Mouse (Mus musculus) left cerebral cortex, adult 9 months (tissue): ENCODE measurements around the gene Wdtc1.

Source experiments
- DNase-seq, 2 experiments: peaks; one replicate each; pipeline ENCODE4 v3.0.0; 2022; ENCODE audit warnings: low spot score in 2 of 2

The Wdtc1 gene

DNA sequence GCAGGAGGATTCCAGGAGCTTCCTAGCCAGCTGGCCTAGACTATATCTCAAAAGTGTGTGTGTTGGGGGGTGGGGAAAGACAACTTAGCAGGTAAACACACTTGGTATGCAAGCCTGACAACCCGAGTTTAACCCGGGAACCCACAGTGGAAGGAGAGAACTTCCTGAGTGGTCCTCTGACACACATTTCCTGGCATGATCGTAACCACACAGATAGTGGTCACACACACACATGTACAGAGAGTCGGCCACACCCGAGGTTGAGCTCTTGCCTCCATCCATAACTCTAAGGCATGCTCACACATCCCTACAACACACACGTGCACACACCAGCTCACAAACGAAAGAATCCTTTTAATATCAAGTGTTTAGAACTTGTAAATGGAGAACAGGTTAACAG is 25.2 kb downstream of the Wdtc1 start:
- no peak for DNase-seq

DNA sequence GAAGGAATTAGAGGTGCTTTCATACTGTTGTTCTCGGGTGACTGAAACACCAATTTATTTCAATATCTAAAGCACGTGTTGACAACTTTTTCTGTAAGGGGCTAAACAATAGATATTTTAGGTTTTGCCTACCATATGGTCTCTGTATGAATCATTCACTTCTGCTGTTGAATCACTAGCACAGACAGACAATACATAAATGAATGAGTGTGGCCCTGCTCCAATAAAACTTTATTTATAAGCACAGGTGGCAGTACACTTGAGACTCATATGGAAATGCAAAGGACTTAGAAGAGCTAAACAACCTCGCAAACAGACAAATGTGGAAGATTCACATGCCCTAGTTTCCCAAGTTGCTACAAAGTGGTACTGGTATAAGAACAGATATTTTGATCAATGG is 33.6 kb downstream of the Wdtc1 start:
- DNase-seq, result no peak

DNA sequence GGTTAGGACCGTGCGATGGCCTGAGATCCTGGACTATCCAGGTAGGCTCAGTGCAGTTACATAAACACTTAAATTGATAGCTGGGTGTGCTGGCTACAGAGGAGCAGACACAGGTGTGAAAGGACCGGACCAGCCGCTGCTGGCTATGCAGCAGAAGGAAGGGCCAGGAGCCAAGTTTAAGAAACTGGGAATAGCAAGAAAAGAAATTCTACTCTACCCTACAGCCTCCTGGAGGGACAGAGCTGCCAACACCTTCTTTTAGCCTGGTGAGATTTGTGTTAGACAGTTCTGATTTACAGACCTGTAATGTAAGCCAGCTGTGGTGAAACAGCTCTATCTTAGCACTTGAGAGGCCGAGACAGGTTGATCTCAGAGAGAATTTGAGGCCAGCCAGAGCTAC is 37.3 kb downstream of the Wdtc1 start:
- DNase-seq, result no peak

DNA sequence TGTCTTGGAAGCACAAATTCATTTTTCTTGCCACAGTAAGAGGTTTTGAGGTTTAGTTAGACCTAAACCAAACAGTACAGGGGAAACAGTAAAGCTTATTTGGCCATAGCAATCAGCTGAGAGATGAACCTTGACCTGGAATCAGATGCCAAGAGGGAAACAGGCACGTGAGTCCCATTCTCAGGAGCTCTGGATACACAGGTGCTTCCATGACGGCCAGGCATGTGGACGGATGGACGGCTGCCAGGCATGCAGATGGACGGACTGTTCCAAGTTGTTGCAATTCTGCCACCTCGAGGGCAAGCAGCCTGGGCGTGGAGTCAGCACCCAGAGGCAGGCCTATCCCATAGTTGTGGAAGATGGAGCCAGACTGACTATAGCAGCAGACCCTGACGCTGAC is 38.4 kb downstream of the Wdtc1 start:
- DNase-seq, result no peak

DNA sequence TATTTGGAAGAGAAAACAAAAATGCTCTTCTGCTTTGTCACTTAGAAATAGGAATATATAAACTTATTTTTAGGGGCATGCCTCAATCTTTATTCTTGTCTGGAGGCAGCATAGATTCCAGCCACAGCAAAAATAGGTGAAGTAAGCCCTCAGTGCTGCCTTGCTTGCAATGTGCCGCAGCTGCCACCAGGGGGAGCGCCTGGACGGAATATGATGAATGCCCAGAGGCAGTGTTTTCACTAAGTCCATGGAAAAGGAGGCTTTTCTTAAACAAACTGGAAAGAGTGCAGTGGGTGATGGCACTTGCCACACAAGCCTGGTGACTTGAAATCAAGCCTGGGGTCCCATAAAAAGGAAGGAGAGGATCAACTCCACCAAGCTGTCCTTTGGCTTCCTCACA is 43.3 kb downstream of the Wdtc1 start:
- DNase-seq, result peak in 1 of 2 experiments; percentile 90

DNA sequence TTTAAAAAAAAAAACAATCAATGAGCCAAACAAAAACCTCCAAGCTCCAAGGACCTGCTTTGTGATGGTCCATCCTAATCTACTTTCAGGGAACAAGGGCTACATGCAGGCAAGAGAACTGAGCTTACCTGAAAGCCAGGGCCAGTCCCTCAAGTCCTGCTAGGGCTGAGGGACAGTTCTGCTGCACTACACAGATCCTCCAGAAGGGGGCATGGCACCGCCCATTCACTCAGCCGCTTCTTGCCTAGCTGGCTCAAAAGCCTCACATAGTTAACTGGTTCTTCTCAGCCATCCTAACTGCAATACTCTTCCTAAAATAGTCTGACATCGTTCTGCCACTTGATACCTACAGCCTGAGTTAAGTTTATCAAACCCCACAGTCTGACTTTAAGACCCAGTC is 46.0 kb downstream of the Wdtc1 start:
- DNase-seq, result peak in 1 of 2 experiments; percentile 69

DNA sequence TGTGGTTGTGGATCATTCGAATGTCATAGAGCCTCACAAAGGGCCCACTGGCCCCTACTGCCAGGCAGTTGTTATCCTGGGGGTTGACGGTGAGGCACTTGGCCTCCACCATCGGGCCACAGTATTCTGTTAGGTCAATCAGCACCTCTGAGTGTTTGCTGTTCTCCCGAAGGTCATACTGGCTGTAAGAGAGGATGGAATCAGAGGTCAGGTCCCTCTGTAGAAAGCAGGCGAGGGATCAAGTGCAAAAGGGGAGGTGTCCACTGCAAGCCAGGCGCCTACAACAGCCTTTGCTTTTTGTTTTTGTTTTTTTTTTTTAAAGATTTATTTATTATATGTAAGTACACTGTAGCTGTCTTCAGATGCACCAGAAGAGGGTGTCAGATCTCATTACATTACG is 47.5 kb downstream of the Wdtc1 start:
- no peak for DNase-seq

DNA sequence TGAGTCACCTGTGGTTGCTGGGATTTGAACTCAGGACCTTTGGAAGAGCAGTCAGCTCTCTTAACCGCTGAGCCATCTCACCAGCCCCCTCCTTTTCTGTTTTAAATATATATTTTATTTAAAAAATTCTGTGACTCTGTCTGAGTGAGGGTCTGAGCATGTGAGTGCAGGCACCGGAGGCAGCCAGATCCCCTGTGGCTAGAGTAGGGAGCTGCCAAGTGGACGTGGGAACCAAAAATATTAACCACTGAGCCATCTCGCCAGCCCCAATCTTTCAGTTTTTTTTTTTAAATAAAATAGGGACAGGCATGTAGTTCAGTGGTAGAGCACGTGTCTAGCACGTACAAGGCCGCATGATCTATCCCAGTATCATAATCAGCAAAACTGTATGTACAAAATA is 48.5 kb downstream of the Wdtc1 start:
- DNase-seq, result no peak

DNA sequence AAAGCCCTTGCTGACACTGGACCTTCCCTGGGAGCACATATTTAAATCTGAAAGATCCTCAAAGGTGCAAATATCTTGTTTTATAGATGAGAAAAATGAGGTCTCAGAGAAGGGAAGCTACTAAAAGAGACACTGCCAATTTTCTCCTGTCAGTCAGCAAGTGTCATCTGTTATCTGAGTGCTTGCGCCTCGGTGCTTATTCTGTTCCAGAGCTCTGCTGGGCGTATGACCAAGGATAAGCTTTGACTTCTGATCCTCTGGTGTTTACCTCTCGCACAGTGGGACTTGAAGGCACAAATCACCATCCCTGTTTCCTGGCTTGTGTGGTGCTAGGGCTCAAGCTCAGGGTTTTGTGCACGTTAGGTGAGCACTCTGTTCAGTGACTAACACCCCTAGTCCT is 50.6 kb downstream of the Wdtc1 start:
- DNase-seq, result no peak

DNA sequence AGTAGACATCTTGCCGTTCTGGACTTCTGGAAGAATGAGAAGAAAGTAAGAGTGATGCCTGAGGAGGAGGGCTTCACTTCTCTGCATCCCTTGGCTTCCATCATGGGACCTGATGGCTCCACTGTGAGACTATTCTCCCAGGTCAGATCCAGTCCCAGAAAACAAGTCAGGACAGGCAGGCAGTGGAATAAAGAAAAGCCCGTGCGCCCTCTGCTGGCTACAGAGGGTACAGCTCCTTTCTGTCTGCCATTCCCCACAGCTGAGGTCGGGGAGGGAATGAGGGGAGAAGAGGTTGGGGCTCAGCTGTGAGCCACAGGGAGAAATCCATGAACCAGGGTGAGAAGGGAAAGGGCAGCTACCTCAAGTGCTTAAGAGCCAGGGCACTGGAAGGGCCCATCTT is 51.5 kb downstream of the Wdtc1 start:
- peak in 1 of 2 experiments; percentile 73 for DNase-seq

DNA sequence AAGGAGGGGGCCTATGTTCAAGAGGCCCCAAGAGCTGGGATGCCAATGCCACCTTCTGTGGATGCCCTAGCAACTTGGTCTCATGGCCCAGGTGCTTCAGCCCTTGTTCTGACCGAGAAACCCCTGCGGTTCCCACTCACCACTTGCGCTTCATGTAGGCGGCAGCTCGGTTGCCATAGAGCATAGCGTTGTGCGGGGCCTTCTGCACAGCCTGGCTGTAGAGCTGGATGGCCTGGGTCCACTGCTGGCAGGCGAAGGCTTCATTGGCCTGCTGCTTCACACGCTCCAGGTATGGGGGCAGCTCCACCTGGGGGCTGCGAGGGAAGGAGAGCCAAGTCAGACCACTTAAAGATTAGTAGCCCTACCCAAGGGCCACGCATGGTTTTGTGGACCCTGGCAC is 52.9 kb downstream of the Wdtc1 start:
- DNase-seq, result no peak

DNA sequence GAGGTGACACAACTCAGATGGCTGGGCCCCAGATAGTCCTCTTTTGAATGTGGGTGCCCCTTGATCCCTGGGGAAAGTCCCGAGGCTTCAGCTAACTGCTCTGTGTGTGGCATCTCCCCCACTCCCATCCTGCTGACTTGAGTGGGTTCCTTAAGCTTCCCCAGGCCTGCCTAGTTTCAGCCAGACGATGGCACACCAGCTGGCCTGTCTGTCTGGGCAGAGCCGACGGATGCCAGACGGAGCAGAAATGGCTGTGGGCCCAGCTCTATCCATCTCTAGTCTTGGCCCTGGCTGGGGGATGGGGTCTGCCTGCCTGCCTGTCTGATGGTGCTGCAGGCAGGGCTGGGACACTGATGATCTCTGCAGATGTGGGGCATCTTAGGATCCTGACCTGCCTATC is 53.6 kb downstream of the Wdtc1 start:
- DNase-seq, result peak; percentile 54 to 75

DNA sequence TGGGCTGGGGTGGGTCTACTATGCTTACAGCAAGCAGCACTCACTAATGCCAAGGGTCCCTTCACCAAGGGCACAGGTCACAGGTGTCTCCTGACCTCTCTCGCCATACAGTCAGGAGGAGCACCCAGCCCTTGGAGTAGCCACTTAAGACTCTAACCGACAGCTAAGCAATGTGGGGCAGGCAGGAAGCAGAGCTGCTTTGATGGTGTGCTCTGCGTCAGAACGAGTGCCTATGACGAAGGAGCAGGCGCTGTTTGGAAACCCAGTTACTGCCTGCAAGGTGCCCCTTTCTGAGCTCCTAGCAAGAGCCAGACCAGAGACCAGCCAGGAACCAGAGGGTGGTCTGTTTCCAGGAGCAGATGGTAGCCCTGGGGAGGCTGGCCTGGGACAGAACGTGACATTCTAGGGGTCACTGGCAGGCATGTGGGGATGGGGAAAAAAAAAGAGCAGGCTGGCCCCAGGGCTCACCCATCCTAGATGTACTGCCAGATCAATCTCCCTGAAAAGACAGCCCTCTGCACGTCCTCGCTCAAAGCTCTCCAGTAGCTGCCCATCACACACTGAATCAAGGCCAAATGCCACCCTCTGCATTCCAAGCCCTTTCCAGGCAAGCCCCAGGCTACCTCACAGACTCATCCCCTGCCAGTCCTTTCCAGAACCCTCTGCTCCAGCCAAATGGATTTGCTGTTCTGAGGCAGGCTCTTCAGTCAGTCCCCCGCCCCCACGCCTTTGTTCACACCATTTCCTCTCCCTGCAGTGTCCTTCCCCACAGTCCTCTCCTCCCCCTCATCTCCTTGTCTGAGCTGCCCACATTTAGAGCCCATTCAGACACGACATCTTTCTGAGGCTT is 54.5 kb downstream of the Wdtc1 start:
- DNase-seq, result peak; percentile 68 to 90

DNA sequence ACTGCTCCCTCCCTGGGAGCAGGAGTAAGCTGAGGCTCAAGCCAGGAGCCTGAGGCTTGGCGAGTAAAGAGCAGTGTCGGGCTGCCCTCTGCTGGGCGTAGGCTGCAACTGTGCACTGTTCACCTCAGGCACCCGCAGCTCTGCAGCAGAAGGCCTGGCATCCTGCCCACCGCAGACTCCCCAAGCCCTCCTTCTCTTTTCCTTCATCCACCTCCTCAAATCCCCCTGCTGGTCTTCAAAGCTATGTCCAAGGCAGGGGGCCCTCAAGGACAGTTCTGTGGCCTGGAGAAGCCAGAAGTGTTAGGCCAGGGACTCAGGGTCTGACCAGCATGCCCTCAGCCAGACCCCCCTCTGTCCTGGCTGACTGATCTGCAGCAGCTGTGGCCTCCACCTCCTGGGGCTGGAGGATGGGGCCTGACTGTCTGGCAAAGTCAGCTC is 55.5 kb downstream of the Wdtc1 start:
- DNase-seq, result peak; percentile 53 to 90

DNA sequence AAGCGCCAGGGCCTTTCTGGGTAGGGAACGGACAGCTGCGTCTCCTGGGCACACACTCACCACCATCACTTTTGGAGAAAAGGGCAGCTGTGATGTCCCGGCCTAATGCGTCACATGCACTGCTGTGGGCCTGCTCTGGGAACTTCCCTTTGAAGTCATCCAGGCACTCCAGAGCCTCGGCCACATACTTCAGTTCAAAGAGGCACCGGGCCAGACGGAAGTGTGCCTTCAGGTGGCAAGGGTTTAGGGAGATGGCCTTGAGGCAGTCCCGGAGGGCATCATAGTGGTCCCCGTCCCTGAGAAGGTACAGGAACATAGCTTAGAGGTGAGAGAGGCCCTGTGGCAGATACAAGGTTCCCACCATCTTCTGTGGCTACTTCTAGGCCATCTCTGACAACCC is 55.9 kb downstream of the Wdtc1 start:
- no peak for DNase-seq

DNA sequence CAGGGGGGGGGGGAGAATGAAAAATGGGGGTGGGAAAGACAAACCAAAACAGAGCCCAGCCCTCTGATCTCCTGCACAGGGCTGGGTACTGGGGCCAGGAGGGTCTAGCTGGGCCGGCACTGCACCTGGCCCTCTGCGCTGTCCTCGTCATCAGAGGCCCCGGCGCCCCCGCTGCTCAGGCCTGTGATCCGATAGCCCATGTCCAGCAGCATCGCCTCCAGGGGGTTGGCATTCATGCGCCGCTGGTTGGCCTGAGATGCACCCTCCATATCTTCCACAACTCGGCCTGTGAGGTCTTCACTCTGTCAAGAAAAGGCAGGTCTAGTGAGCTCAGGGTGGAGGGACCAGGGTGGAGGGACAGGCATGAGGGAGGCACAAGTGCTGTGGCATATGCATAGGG is 59.2 kb downstream of the Wdtc1 start:
- DNase-seq, result no peak

DNA sequence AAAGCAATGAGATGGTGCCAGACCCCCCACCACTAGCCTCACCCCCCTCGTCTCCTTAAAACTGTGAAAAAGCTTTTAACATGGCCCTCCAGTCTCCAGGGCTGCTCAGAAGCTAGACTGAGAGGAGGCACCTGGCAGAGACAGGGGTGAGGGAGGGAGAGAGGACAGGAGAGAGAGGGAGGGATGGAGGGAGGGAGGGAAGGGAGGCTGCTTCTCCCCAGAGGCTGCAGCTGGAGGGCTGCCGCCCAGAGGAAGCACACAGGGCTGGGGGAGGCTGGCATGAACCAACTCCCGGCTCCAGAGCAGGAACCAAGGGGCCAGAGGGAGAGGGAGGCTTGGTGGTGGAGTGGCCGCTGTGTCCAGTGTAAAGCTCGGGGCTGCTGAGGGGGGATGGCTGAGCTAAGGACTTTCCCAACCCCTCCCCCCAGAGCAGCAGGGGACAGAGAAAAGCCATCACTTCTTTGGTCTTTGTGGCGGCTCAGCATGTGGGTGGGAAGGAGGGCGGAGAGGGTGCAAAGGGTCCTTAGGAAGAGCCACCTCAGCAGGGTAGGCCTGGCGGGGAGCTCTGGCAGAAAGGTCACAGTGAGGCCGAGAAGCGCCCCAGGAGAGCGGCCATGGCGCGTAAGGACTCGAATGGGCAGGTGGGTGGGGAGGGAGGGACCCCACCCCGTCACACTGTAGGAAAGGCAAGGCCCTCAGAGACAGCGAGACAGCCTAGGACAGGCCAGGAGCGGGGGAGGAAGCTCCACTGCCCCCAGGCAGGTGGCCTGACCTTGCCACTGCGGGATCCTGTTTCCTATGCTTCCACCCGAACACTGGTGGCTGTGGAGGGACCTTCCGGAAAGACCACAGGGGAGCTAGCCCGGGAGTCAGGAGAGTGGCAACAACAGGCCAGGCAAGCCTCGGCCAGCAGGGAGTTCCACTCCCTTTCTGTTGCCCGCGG is 60.1 kb downstream of the Wdtc1 start:
- no peak for DNase-seq

DNA sequence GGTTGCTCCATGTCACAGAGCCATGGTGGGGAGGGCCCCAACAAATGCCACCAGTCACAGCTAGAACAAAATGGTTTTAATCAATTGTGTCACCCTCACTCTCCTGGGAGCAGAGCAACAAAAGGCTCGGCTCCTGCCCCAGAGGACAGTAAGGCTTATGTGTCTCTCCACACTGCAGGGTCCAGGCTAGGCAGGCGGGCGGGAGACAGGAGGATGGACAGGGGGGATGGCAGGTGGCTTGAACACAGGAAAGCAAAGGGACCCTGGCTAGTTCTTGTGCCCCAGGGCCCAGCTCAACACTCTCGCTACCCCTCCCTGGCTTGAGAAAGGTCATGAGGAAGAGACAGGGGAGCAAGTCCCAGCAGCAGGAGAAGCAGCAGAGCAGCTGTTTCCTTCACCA is 60.9 kb downstream of the Wdtc1 start:
- DNase-seq, result no peak

DNA sequence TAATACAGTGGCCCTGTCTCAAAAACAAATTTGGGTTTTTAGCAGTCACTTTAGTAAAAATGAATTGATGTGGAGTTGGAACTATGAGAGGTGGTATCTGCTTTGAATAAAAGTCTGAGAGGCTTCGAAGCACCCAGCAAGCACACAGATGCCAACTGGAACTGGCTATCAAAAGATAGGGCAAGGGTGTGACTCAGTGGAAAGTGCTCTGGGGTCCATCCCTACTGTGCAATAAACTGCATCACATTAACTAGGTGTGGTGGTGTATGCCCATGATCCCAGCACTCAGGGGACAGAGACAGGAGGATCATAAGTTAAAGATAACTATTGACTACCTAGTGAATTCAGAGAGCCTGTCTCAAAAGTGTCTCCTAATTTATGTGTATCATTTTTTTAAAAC is 62.0 kb downstream of the Wdtc1 start:
- DNase-seq, result no peak

DNA sequence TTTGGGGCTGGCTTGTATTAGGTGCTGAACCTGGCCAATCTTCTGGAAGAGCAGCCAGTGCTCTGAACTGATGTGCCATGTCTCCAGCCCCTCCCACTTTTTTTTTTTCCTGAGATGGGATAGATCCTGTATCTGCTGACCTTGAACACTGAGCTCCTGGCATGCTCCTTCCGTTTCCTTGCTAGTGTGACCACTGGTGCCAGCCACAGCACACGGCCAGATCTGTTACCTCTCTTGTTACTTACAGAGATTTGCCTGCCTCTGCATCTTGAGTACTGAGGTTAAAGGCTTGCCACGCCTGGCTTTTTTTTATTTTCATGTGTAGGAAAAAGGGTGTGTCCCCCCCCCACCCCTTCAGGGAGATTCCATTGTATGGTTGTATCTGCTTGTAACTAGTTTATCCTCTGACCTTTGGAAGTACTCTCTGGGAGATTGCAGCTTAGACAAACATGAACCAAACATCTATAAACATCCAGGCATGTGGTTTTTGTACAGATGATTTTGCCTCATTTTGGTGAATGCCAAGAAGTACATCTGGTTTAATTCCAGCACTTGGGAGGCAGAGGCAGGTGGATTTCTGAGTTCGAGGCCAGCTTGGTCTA is 66.7 kb downstream of the Wdtc1 start:
- DNase-seq, result no peak

DNA sequence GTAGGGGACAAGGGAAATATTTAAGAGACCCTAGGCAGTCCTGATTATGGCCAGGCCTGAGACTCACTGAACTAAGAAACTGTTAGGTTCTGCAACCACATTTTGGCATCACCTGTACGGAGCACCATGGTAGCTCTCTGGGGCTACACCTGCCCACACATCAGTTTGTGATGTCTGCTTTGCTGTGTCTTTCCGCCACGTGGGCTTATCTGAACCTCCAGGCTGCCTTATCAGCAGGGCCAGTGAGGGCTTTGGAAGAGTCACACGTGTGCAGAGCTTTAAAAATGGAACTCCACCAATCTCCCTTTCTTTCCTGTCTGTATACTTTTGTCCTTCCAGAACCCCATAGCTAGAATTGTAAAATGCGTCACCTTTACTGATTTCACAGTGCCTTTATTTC is 67.3 kb downstream of the Wdtc1 start:
- DNase-seq, result no peak

DNA sequence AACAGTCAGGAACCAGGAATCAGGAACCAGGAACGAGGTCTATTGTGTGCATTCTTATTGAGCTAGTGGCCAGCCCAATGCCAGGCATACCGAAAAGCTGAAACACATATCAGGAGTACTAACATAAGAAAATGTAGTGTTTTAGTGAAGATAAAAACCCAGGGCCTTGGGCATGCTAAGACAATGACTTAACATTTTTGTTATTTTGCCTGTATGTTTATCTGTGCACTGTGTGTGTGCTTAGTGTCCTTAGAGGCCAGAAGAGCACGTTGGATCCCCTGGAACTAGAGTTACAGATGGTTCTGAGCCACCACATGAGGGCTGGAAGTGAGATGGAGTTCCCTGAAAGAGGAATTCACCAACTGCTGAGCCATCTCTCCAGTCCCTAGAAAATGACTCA is 68.0 kb downstream of the Wdtc1 start:
- DNase-seq, result no peak
